Mouse (Mus musculus): ENCODE data around the gene Fam129c.

Fam129c gene

DNA sequence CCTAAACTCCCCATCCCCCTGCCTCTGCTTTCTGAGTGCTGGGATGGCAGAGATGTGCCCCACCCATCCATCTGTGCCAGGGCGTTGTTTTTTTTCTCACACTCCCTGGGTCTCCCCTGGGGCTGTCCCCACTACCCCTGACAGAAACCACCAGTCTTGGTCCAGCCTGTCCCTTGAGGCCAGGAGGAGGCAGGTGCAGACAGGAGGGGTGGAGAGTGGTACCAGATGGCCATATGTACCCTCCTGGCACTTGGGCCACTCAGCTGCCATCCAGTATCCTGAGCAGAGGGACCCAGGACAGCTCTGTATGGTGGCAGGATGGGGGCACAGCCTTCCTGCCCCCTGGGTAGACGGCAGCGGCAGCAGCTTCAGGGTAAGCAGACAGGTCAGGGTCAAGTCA lies at the start of gene Fam129c:
TSS of gene Fam129c (plus strand) at position 198 of the 400 bp plus-strand sequence.
- no peak for DNase-seq

DNA sequence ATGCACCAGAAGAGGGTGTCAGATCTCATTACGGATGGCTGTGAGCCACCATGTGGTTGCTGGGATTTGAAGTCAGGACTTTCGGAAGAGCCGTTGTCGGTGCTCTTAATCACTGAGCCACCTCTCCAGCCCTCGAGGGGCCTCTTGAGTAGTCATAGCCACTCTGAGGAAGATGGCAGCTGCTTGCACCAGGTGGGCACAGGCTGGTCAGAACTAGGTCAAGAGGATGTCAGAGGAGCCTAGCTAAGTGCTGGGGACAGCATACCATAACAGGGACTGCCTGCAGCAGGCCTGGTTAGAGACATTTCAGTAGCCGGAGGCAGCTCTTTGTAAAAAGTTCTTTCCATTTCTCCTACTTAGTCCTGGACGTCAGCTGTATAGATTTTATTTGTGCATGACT lies 46.7 kb upstream of the Fam129c start:
- no peak for DNase-seq

DNA sequence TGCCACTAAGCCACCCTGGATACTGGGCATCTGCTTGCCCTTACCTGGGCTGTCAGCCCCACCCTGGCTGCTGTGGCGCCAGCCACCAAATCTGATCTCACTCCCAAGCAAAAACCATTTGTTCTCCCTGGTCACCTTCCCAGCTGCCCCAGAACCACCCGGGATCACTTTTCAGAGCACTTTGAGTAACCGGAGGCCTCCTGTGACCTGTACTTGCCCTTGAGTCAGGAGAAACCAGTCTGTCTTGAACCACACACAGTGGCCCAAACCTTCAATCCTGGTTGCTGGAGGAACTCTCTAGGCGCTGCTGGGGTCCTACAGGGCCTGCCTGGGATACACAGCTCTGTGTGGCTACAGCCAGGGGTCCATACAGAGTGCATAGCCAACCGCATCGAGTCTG lies 44.7 kb upstream of the Fam129c start:
- DNase-seq, result no peak

DNA sequence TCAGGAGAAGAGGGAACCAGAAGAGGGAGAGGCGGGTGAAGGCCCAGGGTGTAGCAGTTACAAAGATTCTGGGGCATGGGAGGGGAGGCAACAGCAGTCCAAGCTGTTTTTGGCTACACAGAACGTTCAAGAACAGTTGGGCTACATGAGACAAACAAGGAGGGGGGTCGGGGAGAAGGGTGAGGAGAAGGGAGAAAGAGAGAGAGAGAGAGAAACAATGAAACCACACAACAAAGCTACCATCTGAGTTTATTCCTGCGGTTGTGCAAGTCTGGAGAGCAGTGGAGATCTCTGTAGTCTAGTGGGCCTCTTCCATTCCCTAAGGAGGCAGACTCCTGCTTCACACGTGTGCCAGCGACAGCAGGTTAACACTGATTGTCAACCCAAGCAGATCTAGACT lies 43.4 kb upstream of the Fam129c start:
- no peak for DNase-seq

DNA sequence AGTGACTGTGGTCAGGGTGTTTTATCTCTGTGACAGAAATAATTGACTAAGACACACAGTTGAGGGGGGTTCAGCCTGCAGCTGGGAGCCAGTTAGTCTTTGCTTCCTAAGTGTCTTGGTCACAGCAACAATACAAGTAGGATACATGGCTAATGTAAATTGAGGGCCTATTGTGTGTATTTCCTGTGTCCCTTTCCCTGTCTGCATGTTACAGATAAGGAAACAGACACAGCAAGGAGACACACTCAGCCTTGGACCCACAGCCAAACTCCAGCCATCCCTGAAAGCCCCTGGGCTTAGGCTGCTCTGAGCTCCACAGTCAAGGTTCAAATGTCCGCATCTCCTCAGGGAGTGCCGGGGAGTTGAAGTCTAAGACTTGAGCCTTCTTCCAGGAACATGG lies 42.8 kb upstream of the Fam129c start:
- no peak for DNase-seq

DNA sequence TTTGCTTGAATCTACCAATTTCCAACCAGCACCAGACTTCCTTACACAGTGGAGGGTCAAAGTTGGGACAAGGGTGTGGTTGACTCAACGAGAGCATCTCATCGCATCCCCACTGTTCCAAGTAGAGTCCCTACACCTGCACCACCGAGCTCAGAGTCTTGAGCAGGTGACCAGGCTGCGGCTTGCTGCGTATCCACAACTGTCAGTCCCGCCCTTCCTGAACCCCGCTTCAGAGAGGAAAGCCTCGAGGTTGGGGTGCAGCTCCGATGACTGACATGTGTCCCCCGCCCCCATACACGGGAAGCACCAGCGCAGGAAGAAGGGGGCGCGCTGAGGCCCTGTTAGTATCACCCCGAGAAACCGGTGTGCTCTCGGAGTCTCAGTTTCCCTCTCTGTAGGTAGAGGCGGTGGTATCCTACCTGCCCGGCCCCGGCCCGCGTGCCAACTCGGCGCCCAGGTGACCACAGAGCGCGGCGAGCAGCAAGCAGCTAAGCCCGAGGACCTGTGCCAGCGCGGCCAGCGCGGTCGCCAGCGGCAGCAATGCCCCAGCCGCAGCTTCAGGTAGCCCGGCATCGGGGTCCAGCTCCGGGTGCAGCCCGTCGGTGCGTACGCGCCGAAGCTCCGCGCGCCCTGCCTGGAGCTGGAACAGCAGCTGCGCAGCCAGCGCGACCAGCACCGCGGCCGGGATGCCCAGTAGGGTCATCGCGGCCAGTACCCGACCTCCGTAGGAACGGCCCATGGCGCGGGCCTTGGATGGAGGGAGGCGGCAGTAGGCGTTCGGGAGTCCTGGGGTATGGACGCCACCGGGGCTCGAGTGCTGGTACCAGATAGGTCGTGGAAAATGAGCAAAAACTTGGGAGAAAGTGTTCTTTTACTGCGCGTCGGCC lies 39.1 kb upstream of the Fam129c start, which contains the start of gene Tmem221:
TSS of gene Tmem221 (minus strand) at position 801 of the 887 bp plus-strand sequence.
- no peak for DNase-seq

DNA sequence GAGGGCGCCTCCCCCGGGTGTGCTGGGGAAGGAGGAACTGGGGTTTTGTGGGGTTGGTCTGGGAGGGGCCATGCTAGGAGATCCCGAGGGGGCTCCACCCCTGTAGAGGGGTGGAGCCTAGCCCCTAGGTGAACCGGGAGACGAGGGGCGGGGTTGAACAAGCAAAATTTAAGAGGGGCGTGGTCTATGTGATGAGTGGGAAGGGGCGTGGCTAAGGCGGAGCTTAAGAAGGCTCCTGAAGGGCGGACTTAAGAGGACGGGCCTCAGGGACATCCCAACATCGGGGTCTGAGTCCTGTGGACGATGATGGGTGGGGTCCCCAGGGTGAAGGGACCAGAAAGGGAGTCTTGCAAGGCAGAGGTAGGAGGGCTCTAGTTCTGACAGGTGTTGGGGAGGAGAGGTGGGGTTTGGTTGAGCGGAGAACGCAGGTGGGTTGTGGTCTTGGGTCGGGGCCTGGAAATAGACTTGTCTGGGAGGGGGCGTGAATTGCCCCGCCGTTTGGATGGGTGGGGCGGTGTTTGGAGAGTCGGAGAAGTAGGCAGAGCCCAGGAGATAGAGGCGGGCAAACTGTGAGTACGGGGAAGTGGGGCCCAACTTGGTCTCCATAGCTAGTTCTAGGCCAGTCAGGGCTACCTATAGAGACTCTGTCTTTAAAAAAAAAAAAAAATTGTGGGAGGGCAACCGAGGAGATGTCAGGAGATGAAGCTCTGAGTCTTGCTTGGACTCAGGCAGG lies 38.3 kb upstream of the Fam129c start:
- DNase-seq, result peak; percentile 80

DNA sequence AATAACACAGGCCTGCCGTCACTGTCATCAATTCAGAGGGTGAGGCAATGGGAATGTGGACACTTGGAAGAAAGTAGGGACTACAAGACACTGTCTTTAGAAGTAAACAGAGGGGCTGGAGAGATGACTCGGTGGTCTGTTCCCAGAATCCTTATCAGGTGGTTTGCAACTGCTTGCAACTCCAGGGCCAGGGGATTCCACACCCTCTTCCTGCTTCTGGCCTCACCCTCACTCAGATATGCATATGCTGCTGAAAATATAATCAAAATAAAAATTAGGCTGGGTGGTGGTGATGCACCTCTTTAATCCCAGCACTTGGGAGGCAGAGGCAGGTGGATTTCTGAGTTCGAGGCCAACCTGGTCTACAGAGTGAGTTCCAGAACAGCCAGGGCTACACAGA lies 37.4 kb upstream of the Fam129c start:
- DNase-seq, result no peak

DNA sequence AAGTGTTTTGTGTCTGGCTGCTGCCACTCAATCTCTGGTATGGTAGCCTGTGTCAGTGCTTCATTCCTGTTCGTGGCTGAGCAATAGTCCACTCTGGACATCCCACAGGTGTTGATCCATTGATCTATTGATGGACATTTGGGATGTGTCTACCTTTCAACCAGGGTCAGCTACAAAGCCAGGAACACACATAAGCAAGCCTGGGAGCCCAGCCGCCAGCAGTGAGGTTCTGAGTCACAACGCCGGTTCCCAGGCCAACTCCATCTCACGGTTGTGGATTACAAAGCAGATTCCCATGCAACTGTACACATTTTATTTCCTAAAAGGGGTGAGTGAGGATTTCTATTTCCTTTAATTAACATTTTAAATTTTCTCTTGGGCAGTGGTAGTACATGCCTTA lies 36.7 kb upstream of the Fam129c start:
- no peak for DNase-seq

DNA sequence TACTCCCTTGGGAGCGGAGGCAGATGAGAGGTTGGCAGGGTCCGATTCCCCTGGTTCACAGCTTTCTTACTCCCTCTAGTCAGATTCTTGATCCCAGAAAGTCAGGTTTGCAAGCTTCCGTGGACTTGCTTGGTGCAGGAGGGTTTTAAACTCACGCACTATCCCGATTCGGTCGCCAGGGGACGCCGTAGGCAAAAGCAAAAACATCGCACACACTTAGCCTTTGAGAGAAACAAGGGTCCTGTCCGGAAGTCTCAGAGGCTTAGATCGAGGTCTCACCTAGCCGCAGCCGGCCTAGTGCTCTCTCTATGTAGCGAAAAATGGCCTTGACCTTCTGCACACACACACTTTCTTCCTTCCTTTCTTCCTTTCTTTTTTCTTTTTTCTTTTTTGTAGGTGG lies 36.0 kb upstream of the Fam129c start:
- DNase-seq, result peak; percentile 77

DNA sequence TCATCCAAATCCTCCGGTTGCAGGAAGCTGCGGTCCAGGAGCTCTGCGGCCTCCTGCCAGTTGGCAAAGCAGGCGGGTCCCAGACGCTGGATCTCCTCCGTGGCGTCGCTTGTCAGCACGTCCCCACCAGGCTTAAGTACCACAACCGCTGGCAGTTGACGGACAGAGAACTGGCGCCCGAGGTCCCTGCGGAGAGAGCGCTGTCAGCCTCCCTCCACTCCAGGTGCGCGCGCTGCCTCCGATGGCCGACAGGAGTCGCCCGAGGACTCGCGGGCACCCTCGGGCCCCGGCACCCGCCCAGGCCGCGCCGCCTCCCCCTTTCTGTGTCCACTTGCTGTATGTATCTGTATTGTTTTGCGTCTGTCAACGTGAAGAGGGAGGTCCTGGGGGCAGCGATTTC lies 34.7 kb upstream of the Fam129c start:
- DNase-seq, result peak; percentile 91

DNA sequence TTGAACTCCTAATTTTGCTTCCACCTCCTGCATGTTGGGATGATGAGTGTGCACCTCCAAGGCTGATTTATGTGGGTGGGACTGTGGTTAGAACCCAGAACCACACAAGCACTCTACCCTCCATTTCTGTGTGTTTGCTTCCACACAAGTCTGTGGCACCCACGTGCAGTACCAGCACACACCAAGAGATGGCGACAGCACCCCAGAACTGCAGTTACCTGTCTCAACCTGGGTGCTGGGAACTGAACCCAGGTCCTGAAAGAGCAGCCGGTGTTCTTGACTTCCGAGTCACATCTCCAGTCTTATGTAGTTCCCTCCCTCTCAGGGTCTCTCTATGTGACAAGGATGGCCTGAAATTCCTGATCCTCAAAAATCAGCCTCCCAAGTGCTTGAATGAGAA lies 33.5 kb upstream of the Fam129c start:
- DNase-seq, result no peak

DNA sequence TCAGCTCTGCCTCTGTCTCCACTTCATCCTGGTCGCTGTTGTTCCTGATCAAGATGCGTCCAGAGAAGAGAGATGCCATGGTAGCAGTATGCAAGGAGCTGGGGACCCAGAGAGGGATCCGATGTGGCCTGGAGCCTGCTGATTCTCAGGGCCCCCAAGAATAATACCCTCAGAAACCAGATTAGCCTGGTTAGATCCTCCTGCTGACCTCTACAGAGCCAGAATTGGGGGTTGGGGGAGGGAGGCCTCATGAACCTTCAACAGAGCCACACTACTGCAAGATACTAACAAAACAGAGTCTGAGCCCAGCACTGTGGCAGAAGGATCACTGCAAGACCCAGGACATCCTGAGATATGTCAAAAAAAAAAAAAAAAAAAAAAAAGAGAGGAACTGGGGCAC lies 30.9 kb upstream of the Fam129c start, which contains the start of gene Nxnl1:
TSS of gene Nxnl1 (minus strand) at position 101 of the 400 bp plus-strand sequence.
- DNase-seq, result no peak

DNA sequence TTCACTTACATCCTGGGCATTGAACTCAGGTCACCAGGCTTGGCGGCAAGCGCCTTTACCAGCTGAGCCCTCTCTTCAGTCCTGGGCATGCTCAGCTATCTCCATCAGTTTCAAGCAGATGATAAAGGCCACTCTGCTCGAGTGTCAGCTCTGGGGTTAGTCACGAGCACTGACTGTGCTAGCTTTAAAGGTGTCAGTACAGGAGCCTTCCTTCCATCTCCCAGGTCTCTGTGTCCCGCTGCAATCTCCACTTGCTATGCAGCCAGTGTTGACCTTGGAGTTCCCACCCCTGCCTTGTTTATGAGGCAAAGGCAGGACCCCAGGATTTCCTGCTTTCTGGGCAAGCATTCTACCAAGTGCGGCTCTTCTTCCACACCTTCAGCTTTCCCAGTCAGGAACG lies 29.9 kb upstream of the Fam129c start:
- no peak for DNase-seq

DNA sequence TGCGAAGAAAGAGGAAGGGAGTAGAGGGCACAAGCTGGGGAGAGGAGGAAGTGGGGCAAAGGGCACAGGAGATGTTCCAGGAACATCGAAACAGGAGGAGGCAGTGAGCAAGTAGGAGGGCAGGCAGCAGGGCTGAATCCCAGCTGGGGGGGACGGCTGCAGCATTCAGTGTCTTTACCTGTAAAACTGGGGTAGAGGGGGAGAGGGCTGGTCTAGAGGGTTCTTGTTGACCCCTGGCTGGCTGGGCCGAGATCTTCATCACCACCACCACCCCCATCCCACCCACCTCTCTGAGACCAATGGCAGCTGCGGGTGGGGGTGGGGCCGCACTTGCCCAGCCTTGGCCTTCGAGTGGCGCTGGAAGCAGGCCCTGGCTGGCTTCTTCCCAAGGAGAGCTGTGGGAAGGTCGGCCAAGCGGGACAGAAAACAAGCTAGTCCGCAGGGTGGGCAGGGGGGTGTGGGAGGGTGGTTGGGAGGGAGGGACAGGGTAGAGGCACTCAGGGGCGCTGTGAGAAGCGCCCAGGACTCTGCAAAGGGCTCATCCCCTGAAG lies 29.0 kb upstream of the Fam129c start, which contains the start of gene Slc27a1:
TSS of gene Slc27a1 (plus strand) at position 496 of the 551 bp plus-strand sequence.
- peak; percentile 81 for DNase-seq

DNA sequence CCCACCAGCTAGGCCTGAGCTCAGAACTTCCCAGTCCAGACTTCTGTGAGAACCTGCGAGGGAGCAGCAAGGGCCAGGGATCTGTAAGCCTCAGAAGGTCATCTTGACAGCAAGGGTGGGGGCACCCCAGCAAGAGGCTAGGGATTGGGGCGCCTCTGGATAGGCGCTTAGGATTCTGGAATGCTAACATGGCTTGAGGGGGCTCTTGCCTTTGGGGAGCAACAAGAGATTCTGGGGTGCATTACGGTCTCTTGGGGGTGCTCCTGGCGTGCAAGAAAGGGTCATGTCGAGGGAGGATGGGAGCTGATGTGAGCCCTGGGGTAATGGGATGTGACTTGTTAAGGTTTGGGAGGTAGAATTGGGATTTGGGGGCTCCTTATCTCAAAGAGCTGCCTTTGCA lies 28.5 kb upstream of the Fam129c start:
- DNase-seq, result no peak

DNA sequence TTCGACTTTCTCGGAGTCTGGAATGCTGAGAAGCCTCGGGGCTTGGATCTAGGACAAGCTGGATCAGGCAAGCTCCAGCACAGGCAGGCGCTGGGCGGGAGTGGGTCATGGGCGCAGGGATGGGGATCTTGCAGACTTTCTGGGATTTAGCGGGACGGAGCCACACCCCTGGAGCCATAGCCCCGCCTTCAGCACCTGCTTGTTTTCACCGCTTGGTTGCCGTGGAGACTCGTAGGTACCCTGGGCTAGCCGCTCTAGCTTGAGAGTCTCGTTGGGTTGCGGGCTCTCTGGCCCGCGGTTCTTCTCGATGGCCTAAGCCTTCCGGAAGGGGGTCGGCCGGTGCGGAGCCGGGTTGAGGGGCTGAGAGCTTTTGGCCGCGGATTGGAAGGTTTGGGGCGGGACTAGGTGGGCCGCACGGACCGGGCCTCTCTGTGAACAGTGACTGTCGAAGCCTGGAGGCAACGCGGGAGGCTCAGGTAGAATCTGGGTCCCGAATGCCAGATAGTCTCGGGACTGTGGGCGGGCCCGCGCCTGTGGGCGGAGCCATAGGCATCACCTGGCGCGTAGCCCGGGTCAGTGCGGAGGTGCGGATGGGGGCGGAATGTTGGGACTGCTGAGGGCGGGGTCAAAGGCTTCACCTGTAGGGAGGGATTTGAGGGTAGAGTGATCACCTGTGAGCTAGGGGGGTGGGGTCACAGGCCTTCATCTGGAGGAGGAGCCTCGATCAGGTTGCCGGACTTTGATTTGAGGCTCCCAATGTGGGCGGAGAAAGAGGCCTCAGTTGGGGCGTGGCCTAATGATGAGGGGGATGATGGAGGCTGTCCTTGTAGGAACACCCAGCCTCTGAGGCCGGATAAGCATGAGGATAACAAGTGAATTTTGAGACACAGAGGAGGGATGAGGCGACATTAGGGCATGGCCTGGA lies 27.8 kb upstream of the Fam129c start:
- DNase-seq, result peak; percentile 84

DNA sequence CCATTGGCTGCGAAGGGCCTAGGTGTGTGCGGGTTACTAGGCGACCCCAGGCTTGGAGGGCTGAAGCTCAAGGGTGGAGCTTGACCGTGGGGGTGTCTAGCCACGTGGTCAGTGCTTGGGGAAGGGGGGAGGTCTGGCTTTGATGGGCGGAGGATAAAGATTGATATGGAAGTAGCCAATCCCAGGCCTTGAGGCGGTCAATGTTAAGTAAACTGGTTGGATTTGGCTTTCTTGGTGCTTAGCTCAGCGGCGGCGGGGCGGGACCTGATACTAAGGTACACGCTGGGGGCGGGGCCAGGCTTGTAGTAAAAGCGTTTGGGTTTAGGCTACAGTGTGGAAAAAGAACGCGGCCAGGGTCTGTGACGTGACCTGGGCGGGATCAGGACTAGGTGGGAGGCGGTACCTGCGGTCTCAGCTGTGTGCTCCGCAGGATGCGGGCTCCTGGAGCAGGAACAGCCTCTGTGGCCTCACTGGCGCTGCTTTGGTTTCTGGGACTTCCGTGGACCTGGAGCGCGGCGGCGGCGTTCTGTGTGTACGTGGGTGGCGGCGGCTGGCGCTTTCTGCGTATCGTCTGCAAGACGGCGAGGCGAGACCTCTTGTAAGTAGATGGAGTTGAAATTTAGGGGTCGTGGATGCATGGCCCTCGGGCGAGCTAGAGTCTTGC lies 27.0 kb upstream of the Fam129c start:
- peak; percentile 92 for DNase-seq

DNA sequence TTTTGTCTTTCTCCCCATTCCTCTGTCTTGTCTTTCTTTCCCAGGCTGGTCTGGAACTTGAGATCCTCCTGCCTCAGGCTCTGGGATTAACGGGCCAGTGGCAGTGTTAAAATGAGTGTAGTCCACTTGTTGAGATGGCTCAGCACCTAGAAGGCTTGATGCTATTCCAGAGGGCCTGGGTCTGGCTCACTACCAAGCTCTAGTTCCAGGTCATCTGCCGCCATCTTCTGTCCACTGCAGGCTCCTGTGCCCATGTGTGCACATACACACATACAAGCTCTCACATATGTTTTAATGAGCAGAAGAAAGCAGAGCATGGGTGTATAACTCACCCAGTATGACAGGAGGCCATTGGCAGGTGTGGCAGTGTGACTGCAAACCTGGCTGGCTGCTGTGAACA lies 25.4 kb upstream of the Fam129c start:
- DNase-seq, result no peak

DNA sequence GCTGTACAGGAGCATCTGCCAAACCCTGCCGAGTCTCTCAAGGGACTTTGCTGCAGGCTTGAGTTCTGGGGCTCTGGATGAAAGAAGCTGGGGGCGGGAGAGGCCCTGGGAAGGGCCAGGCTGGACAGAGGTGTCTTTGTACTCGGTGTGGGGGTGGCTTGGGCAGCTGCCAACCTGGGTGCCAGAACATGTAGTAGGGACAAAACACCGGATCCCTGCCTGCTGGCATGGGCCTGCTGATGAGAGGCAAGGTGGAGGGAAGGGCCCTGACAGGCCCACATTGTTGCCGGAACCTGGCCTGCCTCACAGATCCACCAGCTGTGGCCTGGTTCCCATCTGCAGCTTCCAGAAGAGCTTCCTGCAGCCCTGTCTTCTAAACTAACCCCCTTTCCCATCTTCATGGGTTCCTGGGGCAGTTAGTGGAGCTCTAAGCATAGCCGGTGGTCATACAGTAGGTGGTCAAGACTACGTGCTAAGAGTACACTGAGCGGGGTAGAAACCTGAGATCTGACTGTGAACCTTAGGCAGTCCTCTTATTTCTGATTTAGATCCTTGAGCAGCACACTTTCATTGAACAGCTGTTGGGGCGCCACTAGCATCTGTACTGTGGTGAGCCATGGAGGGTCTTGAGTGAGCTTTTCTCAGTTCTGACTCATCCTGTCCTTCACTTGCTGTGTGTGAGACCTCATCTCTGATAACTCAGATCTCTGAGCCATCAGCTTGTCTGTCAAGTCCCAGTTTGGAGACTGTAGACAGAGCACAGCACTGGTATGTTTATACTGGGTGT lies 24.4 kb upstream of the Fam129c start:
- no peak for DNase-seq

DNA sequence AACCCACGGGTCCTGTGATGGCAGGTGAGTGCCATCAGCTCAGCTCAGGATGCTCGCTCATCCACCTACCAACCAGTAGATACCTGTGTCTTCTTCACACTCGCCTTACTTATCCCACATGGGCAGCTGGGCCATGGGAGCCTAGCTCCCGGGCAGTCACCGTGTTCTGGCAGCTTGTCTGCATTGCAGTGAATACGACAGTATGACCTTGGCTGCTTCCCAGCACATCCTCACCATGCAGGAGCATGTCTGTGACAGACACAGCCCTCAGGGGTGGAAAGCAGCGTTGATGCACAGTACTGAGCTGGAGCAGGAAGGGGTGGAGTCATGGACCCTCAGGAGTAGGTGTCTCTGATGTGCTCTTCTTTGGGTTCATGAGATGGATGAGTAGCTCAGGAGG lies 23.0 kb upstream of the Fam129c start:
- no peak for DNase-seq
